Mouse (Mus musculus) kidney, adult 2 months (tissue): ENCODE measurements around the gene Klrb1c.
A peak's percentile ranks its signal among the peaks of the same experiment; 100 is the strongest.
"Not testable (repeated sequence)": the region's sequence is repeated elsewhere in the genome, so short reads cannot be mapped to it uniquely, and the experiment has no call there.

Experiments
- CTCF ChIP-seq: fragments of 200-500 bp; conservative IDR thresholded peaks from 2 replicates; pipeline ENCODE4 v1.5.1; 2011; ENCODE audit warnings: low read depth, mild to moderate bottlenecking, control low read depth, low read length, moderate library complexity, mixed read lengths; ENCODE audit not compliant: insufficient read depth, insufficient read length
- POLR2A ChIP-seq: fragments of 200-500 bp; IDR thresholded peaks from one replicate; pipeline ENCODE4 v1.6.1; 2011; ENCODE audit warnings: low read depth, low read length, control low read depth

DNA sequence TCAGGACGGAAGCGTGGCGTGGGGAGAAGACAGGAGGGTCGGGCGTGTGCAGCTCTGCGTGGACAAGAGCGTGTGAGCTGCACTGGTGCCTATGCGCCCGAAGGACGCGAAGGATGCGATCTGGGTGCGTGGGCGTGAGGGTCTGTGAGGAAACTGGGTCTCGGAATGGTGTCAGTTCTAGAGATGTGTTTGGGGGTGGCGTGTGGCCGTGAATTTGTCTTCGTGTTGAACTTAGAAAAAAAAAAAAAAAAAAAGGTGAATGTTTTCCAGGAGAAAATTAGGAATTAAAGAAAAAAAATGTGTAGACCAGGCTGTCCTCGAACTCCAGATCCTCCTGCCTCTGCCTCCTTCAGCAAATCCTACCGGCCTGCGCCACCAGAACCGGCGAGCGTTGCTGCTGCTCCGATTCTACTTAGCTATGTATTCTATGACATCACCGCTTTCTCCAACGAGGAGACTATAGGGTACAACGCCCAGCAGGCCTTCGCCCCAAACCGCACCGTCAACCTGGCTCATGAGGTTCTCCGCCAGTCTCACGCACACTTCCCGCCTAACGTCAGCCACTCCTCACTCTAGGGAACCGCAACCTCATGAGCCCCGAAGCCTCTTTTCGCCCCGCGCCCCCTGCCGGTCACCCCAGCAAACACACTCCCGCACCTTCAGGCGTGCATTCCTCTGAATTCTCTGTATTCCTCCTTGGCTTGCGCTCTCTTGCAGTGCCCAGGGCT, 28.4 kb downstream of the Klrb1c start:
- not testable (repeated sequence) for TF ChIP-seq POLR2A
- TF ChIP-seq CTCF: peak; percentile 61
